Mouse (Mus musculus): Measurements from ENCODE around the gene Polr2f. TPM values are rescaled to one million over a fixed set of nuclear protein-coding genes. Genes with fewer than 3 reads are reported as not detected.

Polr2f gene
- polyA plus RNA-seq, 1 experiment, result 20.3 TPM

DNA sequence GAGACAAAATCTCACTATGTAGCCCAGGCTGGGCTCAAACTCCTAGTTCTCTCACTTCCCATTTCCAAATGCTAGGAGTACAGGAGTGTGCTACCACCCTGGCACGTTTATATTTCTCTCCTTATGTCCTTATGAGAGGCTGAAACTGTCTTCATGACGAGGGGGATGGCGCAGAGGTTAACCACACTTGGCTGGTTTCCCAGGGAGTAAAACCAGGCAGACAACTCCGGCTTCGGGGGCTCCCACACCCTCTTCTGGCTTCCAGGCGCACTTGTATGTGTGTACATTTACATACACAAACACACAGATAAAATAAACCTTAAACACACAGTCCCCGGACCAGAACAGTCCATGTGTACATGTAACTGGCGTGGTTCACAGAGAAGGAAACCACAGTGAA lies 3.2 kb downstream of the Polr2f start:
- TF ChIP-seq POLR2A (IDR thresholded peaks at IDR 0.05; ENCODE audit: low read depth, low read length) (no peak), CTCF (IDR thresholded peaks at IDR 0.05; ENCODE audit: extremely low read depth, insufficient read depth, insufficient read length, insufficient replicate concordance) (no peak)
- Histone ChIP-seq H3K4me1 (ENCODE audit: control insufficient read depth, insufficient read depth, insufficient read length) (no peaks in the 10 kb centered on the region), H3K4me3 (ENCODE audit: extremely low read depth, insufficient read depth, insufficient read length) (no peak overlapping the region), H3K36me3 (ENCODE audit: control insufficient read depth, insufficient read depth, low read length) (peaks cover 18% of the 10 kb centered on the region), H3K27me3 (ENCODE audit: control insufficient read depth, insufficient read depth, low read length) (no peaks in the 10 kb centered on the region), H3K27ac (ENCODE audit: insufficient read depth, low read length) (no peak overlapping the region)
- WGBS, result 44% methylated on average over 8 of the region's 8 CpGs
- DNase-seq (ENCODE audit: low read depth in 1 of 2, low spot score in 2 of 2), result no peak

DNA sequence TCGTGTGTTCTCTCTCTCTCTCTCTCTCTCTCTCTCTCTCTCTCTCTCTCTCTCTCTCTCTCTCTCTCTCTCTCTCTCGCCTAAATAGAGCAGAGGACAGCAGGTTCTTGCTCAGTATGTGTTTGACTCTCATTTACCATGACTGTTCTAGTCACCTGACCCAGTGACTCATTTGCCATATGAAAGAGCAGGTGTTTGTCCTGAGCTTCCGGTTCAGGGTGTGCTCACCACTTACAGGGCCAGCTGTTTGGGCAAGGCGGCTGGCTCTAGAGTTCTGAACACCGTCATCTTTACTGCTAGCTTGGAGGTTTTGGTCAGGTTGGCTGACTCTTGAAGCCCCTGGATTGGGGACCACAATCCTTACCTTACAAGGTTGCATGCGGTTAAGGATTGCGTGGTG lies 4.7 kb downstream of the Polr2f start:
- no peak overlapping the region for H3K4me3 ChIP-seq (ENCODE audit: extremely low read depth, insufficient read depth, insufficient read length)
- 89% methylated on average over 7 of the region's 7 CpGs for WGBS
- peaks cover 20% of the 10 kb centered on the region for H3K36me3 ChIP-seq (ENCODE audit: control insufficient read depth, insufficient read depth, low read length)
- DNase-seq (ENCODE audit: low read depth in 1 of 2, low spot score in 2 of 2), result no peak
- H3K27ac ChIP-seq (ENCODE audit: insufficient read depth, low read length), result no peak overlapping the region
- no peaks in the 10 kb centered on the region for H3K4me1 ChIP-seq (ENCODE audit: control insufficient read depth, insufficient read depth, insufficient read length)
- no peak for TF ChIP-seq POLR2A (IDR thresholded peaks at IDR 0.05; ENCODE audit: low read depth, low read length)
- no peak for TF ChIP-seq CTCF (IDR thresholded peaks at IDR 0.05; ENCODE audit: extremely low read depth, insufficient read depth, insufficient read length, insufficient replicate concordance)
- H3K27me3 ChIP-seq (ENCODE audit: control insufficient read depth, insufficient read depth, low read length), result no peaks in the 10 kb centered on the region

DNA sequence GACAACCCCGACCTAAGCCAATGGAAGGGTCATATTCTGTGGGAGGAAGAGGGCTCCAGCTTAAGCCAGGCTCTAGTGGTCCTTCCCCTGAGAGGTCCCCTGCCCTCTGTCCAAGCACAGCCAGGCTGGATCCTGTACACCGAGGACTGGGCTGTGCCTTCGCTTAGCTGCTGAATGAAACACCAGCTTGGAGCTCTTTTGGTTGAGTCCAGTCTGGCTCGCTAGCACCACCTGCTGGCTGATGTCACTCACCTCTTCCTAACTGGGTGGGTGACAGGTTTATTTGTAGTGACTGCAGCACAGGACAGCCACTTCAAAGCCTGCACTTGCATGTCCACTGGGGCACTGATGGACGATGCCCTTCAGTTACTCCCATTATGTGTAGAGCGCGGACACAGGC lies 7.7 kb downstream of the Polr2f start:
- Histone ChIP-seq H3K36me3 (ENCODE audit: control insufficient read depth, insufficient read depth, low read length) (peaks cover 30% of the 10 kb centered on the region), H3K4me3 (ENCODE audit: extremely low read depth, insufficient read depth, insufficient read length) (no peak overlapping the region), H3K27me3 (ENCODE audit: control insufficient read depth, insufficient read depth, low read length) (no peaks in the 10 kb centered on the region), H3K4me1 (ENCODE audit: control insufficient read depth, insufficient read depth, insufficient read length) (no peaks in the 10 kb centered on the region), H3K27ac (ENCODE audit: insufficient read depth, low read length) (no peak overlapping the region)
- WGBS, result 68% methylated on average over 7 of the region's 7 CpGs
- TF ChIP-seq POLR2A (IDR thresholded peaks at IDR 0.05; ENCODE audit: low read depth, low read length) (no peak), CTCF (IDR thresholded peaks at IDR 0.05; ENCODE audit: extremely low read depth, insufficient read depth, insufficient read length, insufficient replicate concordance) (peak; percentile 76; the same call in 1 of the 2 replicates)
- peak; percentile 45 to 62 for DNase-seq (ENCODE audit: low read depth in 1 of 2, low spot score in 2 of 2)

DNA sequence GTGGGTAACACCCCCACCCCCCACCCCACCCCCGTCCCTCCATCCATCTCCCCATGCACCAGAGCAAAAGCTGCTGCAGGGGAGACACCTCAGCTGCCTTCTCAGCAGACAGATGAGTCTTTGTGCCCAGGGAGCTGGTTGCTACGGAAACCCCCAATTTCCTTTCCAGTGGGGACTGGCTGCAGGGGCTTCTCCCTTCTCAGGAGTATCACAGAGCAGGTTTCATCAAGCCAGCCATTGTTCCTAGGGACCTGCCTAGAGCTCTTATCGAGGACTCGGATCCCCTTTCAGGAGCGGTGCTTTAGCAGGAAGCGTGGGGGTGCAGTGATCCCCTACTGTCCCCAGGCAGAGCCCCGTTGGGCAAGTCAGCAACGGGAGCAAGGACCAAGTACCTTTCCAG lies 11.1 kb downstream of the Polr2f start:
- WGBS, result 95% methylated on average over 8 of the region's 8 CpGs
- Histone ChIP-seq H3K4me3 (ENCODE audit: extremely low read depth, insufficient read depth, insufficient read length) (no peak overlapping the region), H3K27me3 (ENCODE audit: control insufficient read depth, insufficient read depth, low read length) (no peaks in the 10 kb centered on the region), H3K36me3 (ENCODE audit: control insufficient read depth, insufficient read depth, low read length) (peaks cover 17% of the 10 kb centered on the region), H3K4me1 (ENCODE audit: control insufficient read depth, insufficient read depth, insufficient read length) (no peaks in the 10 kb centered on the region), H3K27ac (ENCODE audit: insufficient read depth, low read length) (no peak overlapping the region)
- no peak for DNase-seq (ENCODE audit: low read depth in 1 of 2, low spot score in 2 of 2)
- TF ChIP-seq POLR2A (IDR thresholded peaks at IDR 0.05; ENCODE audit: low read depth, low read length) (no peak), CTCF (IDR thresholded peaks at IDR 0.05; ENCODE audit: extremely low read depth, insufficient read depth, insufficient read length, insufficient replicate concordance) (no peak)

DNA sequence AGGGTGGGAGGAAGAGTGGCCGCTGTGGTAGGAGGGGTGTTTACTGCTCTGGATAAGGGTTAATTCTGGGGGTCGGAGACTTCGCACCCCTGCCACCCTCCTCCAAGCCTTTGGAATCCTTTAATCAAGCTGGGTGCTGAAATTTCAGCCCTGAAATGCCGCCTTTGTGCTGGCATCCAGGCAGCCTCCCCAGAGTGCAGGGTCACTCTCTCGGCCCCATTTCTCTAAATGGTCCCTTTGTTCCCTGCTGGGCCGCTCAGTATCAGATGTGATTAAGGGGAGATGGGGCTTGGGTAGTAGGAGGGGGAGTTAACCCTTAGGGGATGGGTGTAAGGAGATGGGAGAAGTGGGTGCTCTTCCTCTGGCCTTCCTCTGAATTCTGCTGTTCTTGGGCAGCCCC lies 11.9 kb downstream of the Polr2f start:
- DNase-seq (ENCODE audit: low read depth in 1 of 2, low spot score in 2 of 2), result no peak
- 91% methylated on average over 6 of the region's 6 CpGs for WGBS
- TF ChIP-seq POLR2A (IDR thresholded peaks at IDR 0.05; ENCODE audit: low read depth, low read length) (no peak), CTCF (IDR thresholded peaks at IDR 0.05; ENCODE audit: extremely low read depth, insufficient read depth, insufficient read length, insufficient replicate concordance) (no peak)
- H3K27ac ChIP-seq (ENCODE audit: insufficient read depth, low read length), result no peak overlapping the region
- H3K4me3 ChIP-seq (ENCODE audit: extremely low read depth, insufficient read depth, insufficient read length), result no peak overlapping the region
- no peaks in the 10 kb centered on the region for H3K4me1 ChIP-seq (ENCODE audit: control insufficient read depth, insufficient read depth, insufficient read length)
- no peaks in the 10 kb centered on the region for H3K27me3 ChIP-seq (ENCODE audit: control insufficient read depth, insufficient read depth, low read length)
- H3K36me3 ChIP-seq (ENCODE audit: control insufficient read depth, insufficient read depth, low read length), result peaks cover 13% of the 10 kb centered on the region

DNA sequence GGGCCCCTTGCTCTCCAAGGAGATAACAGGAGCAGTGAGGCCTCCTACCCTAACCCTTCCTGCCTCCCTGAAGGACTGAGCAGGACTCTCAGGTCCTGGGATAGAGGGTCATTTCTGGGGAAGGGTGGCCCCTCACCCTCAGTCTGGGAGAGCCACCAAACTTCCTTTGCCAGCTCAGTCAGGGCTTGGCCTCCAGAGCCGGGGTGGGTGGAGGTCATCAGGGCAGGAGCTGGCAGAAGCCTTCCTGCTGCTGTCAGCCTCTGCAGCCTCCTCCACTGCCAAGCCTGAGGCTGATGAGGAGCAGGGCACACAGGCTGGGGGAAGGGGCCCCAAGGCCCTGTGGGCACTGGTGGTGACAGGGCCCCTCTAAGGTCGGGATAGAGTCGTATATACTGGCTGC lies 14.8 kb downstream of the Polr2f start:
- no peak overlapping the region for H3K4me3 ChIP-seq (ENCODE audit: extremely low read depth, insufficient read depth, insufficient read length)
- TF ChIP-seq POLR2A (IDR thresholded peaks at IDR 0.05; ENCODE audit: low read depth, low read length) (no peak), CTCF (IDR thresholded peaks at IDR 0.05; ENCODE audit: extremely low read depth, insufficient read depth, insufficient read length, insufficient replicate concordance) (no peak)
- H3K4me1 ChIP-seq (ENCODE audit: control insufficient read depth, insufficient read depth, insufficient read length), result no peaks in the 10 kb centered on the region
- no peak for DNase-seq (ENCODE audit: low read depth in 1 of 2, low spot score in 2 of 2)
- 39% methylated on average over 3 of the region's 3 CpGs for WGBS
- peaks cover 10% of the 10 kb centered on the region for H3K36me3 ChIP-seq (ENCODE audit: control insufficient read depth, insufficient read depth, low read length)
- H3K27me3 ChIP-seq (ENCODE audit: control insufficient read depth, insufficient read depth, low read length), result no peaks in the 10 kb centered on the region
- no peak overlapping the region for H3K27ac ChIP-seq (ENCODE audit: insufficient read depth, low read length)

DNA sequence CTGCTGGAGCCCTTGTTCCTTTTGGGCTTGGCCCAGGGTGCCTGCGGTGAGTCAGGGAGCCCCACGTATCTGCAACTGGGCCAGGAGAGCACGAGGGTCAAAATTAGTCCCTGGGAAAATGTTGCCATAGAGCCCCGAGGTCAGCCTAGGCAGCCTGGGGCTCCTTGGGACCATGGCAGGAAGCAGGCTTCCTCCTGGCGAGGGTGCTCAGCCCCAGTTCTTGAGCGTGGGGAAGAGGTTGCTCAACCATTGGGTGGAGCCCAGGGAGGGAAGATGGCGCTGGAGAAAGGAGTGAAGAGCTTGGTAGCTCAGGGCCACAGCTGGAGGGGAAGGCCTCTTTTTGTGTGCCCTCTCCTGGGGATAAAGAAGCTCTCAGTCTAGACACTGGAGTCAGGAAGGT lies 21.5 kb downstream of the Polr2f start:
- peaks cover 14% of the 10 kb centered on the region for H3K27me3 ChIP-seq (ENCODE audit: control insufficient read depth, insufficient read depth, low read length)
- no peak overlapping the region for H3K27ac ChIP-seq (ENCODE audit: insufficient read depth, low read length)
- H3K4me1 ChIP-seq (ENCODE audit: control insufficient read depth, insufficient read depth, insufficient read length), result no peaks in the 10 kb centered on the region
- DNase-seq (ENCODE audit: low read depth in 1 of 2, low spot score in 2 of 2), result no peak
- no peak overlapping the region for H3K4me3 ChIP-seq (ENCODE audit: extremely low read depth, insufficient read depth, insufficient read length)
- H3K36me3 ChIP-seq (ENCODE audit: control insufficient read depth, insufficient read depth, low read length), result no peaks in the 10 kb centered on the region
- TF ChIP-seq CTCF (IDR thresholded peaks at IDR 0.05; ENCODE audit: extremely low read depth, insufficient read depth, insufficient read length, insufficient replicate concordance), result no peak
- TF ChIP-seq POLR2A (IDR thresholded peaks at IDR 0.05; ENCODE audit: low read depth, low read length), result no peak
- 44% methylated on average over 7 of the region's 7 CpGs for WGBS

Data from spleen, adult 2 months (tissue).